Mouse (Mus musculus) cerebellum, adult 2 months (tissue): Measurements from ENCODE around the gene Gcnt2.

Experiments
- CTCF ChIP-seq: fragments of 200-500 bp; IDR thresholded peaks from 2 replicates; pipeline ENCODE4 v1.5.1; 2011; ENCODE audit warnings: low read depth, mild to moderate bottlenecking, control low read depth, low read length, moderate library complexity, borderline replicate concordance; ENCODE audit not compliant: insufficient read depth
- POLR2A ChIP-seq: fragments of 200-500 bp; IDR thresholded peaks from 2 replicates; pipeline ENCODE4 v1.6.1; 2011; ENCODE audit warnings: low read length, control low read depth, borderline replicate concordance; ENCODE audit not compliant: insufficient read depth

DNA sequence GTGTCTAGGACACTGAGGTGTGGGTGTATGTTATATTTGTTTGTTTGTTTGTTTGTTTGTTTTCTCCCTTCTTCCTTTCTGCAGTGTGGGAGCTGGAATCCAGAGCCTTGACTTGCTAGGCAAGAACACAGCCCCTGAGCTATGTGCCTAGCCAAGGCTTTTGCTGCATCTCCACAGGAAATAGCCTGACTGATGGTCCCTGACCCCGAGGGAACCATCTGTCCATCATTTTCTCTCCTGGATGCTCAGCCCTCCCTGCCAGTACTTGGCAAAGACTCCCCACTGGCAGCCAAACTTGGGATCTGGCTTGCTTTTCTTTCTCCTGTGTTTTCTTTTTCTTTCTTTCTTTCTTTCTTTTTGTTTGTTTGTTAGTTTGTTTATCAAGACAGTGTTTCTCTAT lies 17.4 kb upstream of the Gcnt2 start:
- TF ChIP-seq CTCF (no peak), POLR2A (no peak)
